In the genomic region with DNA sequence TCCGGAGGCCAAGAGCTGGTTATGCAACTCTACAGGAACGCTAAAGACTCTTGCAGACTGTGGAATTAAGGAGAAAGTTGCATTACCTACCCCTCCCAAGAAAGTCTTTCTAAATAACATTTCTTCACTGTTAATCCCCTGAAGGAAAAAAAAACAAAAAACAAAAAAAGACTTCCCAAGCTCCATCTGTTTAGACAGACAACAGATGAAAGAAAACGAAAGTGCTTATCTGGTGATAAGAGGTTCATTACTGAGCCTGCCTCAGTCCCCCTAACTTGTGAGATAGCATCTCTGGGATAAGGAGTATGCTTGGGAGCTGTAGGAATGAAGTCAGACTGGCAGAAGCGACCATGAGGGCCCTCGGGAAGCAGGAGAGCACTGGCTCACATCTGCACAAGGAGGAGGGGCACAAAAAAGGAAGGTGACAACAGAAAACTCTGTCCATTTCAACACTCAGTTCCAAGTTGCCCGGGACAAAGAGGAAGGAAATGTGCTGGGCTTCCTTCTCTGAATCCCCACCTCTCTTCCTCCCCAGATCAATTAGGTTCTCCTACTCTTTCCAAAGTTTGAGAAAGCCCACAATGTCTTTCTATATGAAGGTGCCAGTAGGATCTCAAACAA, we compare ENCODE assay signal across 7 mouse cellular contexts. TPM values are rescaled to one million over a fixed set of nuclear protein-coding genes. Genes with fewer than 3 reads are reported as not detected.
DNase-seq lines count a peak whose midpoint lies in the region; ATAC-seq and TF ChIP-seq lines count a peak whose summit lies in the region.

No protein-coding gene starts in this region.

- no peak for ATAC-seq in heart, embryonic 16.5 days (replicated peaks; ENCODE audit: extremely low read depth, insufficient read depth, low FRiP score)

- TF ChIP-seq POLR2A in ES-Bruce4 (IDR thresholded peaks at IDR 0.05; ENCODE audit: insufficient read depth, low read length): no peak

- H3K9me3 ChIP-seq in ES-Bruce4 (replicated peaks; ENCODE audit: control insufficient read depth, insufficient read depth, low read length, poor library complexity, severe bottlenecking): no peaks in the 10 kb centered on the region
- H3K9me3 ChIP-seq in heart, embryonic 16.5 days (replicated peaks; ENCODE audit: control insufficient read depth, low read length): no peaks in the 10 kb centered on the region

- H3K9ac ChIP-seq in ES-Bruce4 (ENCODE audit: low read depth, poor library complexity, severe bottlenecking): peak overlapping the region; percentile 88; the same call in 1 of the 2 replicates
- peak overlapping the region; percentile 55 for H3K9ac ChIP-seq in heart, embryonic 16.5 days (ENCODE audit: low read length)

- H3K79me2 ChIP-seq in C2C12 (ENCODE audit: control insufficient read depth, insufficient read depth): peaks cover 70% of the 10 kb centered on the region
- peaks cover 64% of the 10 kb centered on the region for H3K79me2 ChIP-seq in macrophage (ENCODE audit: inconsistent target)

- no peak overlapping the region for H3ac ChIP-seq in C2C12 (ENCODE audit: control insufficient read depth, insufficient read length, low read depth)

- no peak for DNase-seq in urinary bladder, adult 2 months (ENCODE audit: low spot score)
- no peak for DNase-seq in frontal cortex, adult 2 months (ENCODE audit: extremely low spot score in 1 of 2, low spot score in 1 of 2)
- DNase-seq in adrenal gland, postnatal 4 days (ENCODE audit: low spot score in 2 of 2): no peak

- H3K27ac ChIP-seq in ES-Bruce4 (ENCODE audit: insufficient read depth, low read length): no peak overlapping the region
- 0 out of 2 replicates have a peak overlapping the region, but pooled peaks have one; percentile 12 for H3K27ac ChIP-seq in heart, embryonic 16.5 days (ENCODE audit: low read length)
- H3K27ac ChIP-seq in macrophage: peak overlapping the region; percentile 69; the same call in 1 of the 2 replicates

- no peaks in the 10 kb centered on the region for H3K4me1 ChIP-seq in ES-Bruce4 (ENCODE audit: control insufficient read depth, insufficient read depth, low read length)
- peaks cover 22% of the 10 kb centered on the region for H3K4me1 ChIP-seq in heart, embryonic 16.5 days (ENCODE audit: control insufficient read depth, insufficient read depth, low read length)

- no peak for TF ChIP-seq EP300 in ES-Bruce4 (IDR thresholded peaks at IDR 0.05; ENCODE audit: insufficient read depth, low read depth, low read length)

- no peak for TF ChIP-seq CTCF in C2C12 (IDR thresholded peaks at IDR 0.05; ENCODE audit: control insufficient read depth, insufficient read depth, insufficient read length)
- TF ChIP-seq CTCF in ES-Bruce4 (IDR thresholded peaks at IDR 0.05; ENCODE audit: low read depth, low read length): no peak

- H3K4me3 ChIP-seq in C2C12 (ENCODE audit: insufficient read depth, poor library complexity, severe bottlenecking) (peak overlapping the region; percentile 55), ES-Bruce4 (ENCODE audit: low read depth, low read length) (0 out of 2 replicates have a peak overlapping the region, but pooled peaks have one; percentile 22), macrophage (ENCODE audit: inconsistent target) (peak overlapping the region; percentile 74; the same call in 1 of the 2 replicates)
- peak overlapping the region; percentile 29 for H3K4me3 ChIP-seq in heart, embryonic 16.5 days (ENCODE audit: low read length)

- H3K4me2 ChIP-seq in heart, embryonic 16.5 days (ENCODE audit: low read depth, low read length): peak overlapping the region; percentile 83

- peaks cover 59% of the 10 kb centered on the region for H3K79me3 ChIP-seq in C2C12 (ENCODE audit: low read depth)

- H3K27me3 ChIP-seq in C2C12 (ENCODE audit: control insufficient read depth, insufficient read depth, insufficient read length) (no peaks in the 10 kb centered on the region), ES-Bruce4 (ENCODE audit: control insufficient read depth, insufficient read depth, low read length, poor library complexity, severe bottlenecking) (no peaks in the 10 kb centered on the region)
- H3K27me3 ChIP-seq in heart, embryonic 16.5 days (ENCODE audit: control insufficient read depth, insufficient read depth, low read length): no peaks in the 10 kb centered on the region

- 9% methylated on average over 6 of the region's 6 CpGs for WGBS in heart, embryonic 16.5 days
- WGBS in macrophage (ENCODE audit: missing documents): 4% methylated on average over 6 of the region's 6 CpGs

- H3K36me3 ChIP-seq in C2C12 (ENCODE audit: control insufficient read depth, insufficient read depth) (peaks cover 23% of the 10 kb centered on the region), ES-Bruce4 (ENCODE audit: control insufficient read depth, insufficient read depth, low read length, poor library complexity, severe bottlenecking) (peaks cover 20% of the 10 kb centered on the region), macrophage (ENCODE audit: inconsistent target) (peaks cover 19% of the 10 kb centered on the region)
- peaks cover 21% of the 10 kb centered on the region for H3K36me3 ChIP-seq in heart, embryonic 16.5 days (ENCODE audit: control insufficient read depth, insufficient read depth)

TF ChIP-seq in C2C12, 6 proteins besides CTCF, POLR2A, EP300 and RAD21:
- no peak for TF ChIP-seq MAX (IDR thresholded peaks at IDR 0.05)
- no peak for TF ChIP-seq MYOG (IDR thresholded peaks at IDR 0.05; ENCODE audit: control insufficient read depth, extremely low read depth, insufficient read length)
- TF ChIP-seq USF1 (IDR thresholded peaks at IDR 0.05; ENCODE audit: low read depth): no peak
- no peak for TF ChIP-seq FOSL1 (IDR thresholded peaks at IDR 0.05; ENCODE audit: insufficient read depth, low read length, poor library complexity, severe bottlenecking)
- TF ChIP-seq CEBPB (IDR thresholded peaks at IDR 0.05; ENCODE audit: low read depth): no peak
- no peak for TF ChIP-seq MYOD1 (IDR thresholded peaks at IDR 0.05; ENCODE audit: control insufficient read depth, insufficient read length, low read depth)

RNA-seq across cellular contexts. Expression of gene Lbr, which starts 3.0 kb away (rescaled TPM):
- 31.5 TPM for polyA plus RNA-seq in C2C12 (2012; fragmentation: generic; extraction: Trizol)
- polyA plus RNA-seq in ES-Bruce4 (2011; ENCODE audit: insufficient read depth, insufficient read length, low read depth, missing spikeins): 335 and 343 TPM in 2 replicates
- 69.5 and 92.6 TPM in 2 replicates for polyA plus RNA-seq in heart, embryonic 16.5 days (2015; fragmentation: Nextera tagmentation; extraction: Ambion mirVana)
- total RNA-seq in macrophage (2018; cell fraction: chromatin; rRNA removed): 10 to 100 TPM in 25 of 26 experiments, 1 to 10 TPM in 1; 7.5 to 47.2 (median 20.8) TPM
- total RNA-seq in macrophage (2018; cell fraction: cytosol; rRNA removed): 10 to 100 TPM in 19 of 26 experiments, 1 to 10 TPM in 7; 7.8 to 20.5 (median 12.8) TPM
- total RNA-seq in macrophage (2018; cell fraction: nucleus; rRNA removed): 10 to 100 TPM in 24 of 26 experiments, 1 to 10 TPM in 2; 9.4 to 43.8 (median 17.2) TPM
- 4.9 to 13.9 TPM (median 13.4 TPM) in 3 replicates for polyA plus RNA-seq in macrophage (2018)
- polyA plus RNA-seq in urinary bladder, adult 2 months (2012; rRNA removed): 24.7 and 25.4 TPM in 2 replicates
- polyA plus RNA-seq in frontal cortex, adult 2 months (2012; rRNA removed): 11.5 and 14.1 TPM in 2 replicates
- total RNA-seq in adrenal gland, postnatal 4 days (2021): 10 to 100 TPM; 48.8 to 57.6 TPM

Comparison
In these comparisons a context has a peak if more than half of its experiments do, and no peak if none do; other contexts are left out.
1. H3K4me3 ChIP-seq: peak in every context shown above with its lines; median percentile 74 in macrophage; 55 in C2C12; 29 in heart, embryonic 16.5 days; 22 in ES-Bruce4.